Mouse (Mus musculus) c-Kit-positive CD71-negative TER-119-negative erythroid progenitor cells, embryonic 14.5 days (primary cell): ENCODE results near the gene Tbc1d10b.
A peak's percentile ranks its signal among the peaks of the same experiment; 100 is the strongest.
"Not testable (repeated sequence)": the region's sequence is repeated elsewhere in the genome, so short reads cannot be mapped to it uniquely, and the experiment has no call there.

Experiments used
- DNase-seq: peaks from one replicate; pipeline ENCODE4 v3.0.0-alpha.2; 2013; ENCODE audit warnings: low read depth

Tbc1d10b gene

DNA sequence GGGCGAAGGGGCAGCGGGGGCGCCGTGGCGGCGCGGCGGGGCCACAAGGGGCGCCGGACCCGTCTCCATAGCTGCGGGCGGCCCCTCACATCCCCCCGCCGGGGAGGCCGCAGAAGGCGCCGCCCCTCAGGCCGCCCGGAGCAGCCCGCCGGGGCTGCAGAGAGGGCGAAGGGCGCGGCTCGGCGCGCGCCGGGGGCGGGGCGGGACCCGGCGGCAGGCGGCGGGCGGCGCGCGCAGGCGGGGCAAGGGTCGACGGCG lies at the start of gene Tbc1d10b:
Gene Tbc1d10b, minus strand, starts transcription at position 174 of the 258 bp plus-strand sequence.
- no peak for DNase-seq

DNA sequence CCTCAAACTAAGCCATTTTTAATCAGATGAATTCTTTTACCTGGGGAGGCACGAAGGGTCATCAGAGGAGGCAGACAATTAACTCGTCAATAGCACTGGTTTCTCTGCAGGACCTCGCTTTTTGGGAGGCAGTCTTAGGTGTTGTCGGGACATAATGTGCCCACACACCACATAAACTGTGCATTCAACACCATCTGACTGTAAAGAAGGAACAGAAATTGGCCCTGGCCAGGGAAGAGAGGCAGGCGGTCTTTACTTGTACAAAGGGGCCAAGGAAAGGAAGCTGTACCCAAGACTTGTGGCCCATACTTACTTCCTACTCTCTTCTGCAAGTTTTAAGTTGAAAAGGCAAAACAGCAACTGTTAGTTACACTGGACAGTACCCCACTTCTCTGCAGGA lies 48.2 kb upstream of the Tbc1d10b start:
- DNase-seq = no peak

DNA sequence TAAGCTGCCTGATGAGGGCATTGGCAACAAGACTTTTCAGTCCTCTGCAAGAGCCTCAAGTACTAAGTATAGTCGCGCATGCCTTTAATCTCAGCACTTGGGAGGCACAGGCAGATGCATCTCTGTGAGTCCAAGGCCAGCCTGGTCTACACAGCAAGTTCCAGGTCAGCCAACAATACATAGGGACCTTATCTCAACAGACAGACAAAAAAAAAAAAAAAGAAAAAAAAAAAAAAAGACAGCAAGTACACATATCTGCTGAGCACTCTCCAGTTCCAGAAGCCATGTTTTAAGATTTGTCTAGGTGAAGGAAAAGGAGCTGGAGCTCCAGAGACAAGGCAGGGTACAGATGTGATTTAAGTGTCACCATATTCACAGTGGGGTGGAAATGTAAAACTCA lies 47.7 kb upstream of the Tbc1d10b start:
- no peak for DNase-seq

DNA sequence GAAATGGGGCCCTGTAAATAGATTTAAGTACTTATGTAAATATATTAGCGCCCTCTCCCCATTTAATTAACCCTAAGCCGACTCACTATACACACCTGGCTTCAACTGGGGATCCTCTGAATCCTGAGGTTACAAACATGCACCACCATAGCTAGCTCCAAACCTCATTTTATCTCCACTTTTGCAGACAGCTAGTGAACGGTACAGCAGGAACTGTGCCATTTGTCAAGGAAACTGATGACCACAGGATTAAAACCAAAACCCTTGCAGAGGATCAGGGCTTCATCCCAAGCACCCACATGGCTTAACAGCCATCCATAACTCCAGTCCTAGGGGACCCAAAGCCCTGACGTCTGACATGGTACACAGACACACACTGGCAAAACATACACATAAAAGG lies 46.7 kb upstream of the Tbc1d10b start:
- DNase-seq = no peak

DNA sequence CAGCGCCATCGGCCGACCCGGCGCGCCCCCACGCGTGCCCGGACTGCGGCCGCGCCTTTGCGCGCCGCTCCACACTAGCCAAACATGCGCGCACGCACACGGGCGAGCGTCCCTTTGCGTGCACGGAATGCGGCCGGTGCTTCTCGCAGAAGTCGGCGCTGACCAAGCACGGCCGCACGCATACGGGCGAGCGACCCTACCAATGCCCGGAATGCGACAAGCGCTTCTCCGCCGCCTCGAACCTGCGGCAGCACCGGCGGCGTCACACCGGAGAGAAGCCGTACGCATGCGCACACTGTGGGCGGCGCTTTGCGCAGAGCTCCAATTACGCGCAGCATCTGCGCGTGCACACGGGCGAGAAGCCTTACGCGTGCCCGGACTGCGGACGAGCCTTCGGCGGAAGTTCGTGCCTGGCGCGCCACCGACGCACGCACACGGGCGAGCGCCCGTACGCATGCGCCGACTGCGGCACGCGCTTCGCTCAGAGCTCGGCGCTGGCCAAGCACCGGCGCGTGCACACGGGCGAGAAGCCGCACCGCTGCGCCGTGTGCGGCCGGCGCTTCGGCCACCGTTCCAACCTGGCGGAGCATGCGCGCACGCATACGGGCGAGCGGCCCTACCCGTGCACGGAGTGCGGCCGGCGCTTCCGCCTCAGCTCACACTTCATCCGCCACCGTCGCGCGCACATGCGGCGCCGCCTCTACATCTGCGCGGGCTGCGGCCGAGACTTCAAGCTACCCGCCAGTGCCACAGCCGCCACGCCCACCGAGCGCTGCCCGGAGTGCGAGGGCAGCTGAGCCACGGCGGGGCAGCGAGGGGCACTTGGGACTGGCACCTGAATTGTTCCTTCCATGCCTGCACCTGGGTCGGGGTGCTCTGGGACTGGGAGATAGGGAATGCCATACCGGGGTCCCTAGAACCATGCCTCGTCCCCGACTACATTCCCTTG lies 45.8 kb upstream of the Tbc1d10b start:
- peak; percentile 94 for DNase-seq

DNA sequence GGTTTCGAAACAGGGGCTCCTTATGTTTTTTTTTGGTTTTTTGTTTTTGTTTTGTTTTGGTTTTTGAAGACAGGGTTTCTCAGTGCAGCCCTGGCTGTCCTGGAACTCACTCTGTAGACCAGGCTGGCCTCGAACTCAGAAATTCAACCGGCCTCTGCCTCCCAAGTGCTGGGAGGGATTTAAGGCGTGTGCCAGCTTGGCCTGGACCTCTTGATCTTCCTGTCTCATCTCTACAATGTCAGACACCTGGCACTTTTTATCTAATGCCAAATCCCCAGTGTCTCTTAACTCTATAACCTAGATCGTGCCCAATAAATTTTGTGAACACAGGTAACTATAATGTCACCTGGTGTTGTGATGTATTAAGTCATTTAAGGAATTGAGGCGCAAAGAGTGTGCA lies 45.1 kb upstream of the Tbc1d10b start:
- no peak for DNase-seq

DNA sequence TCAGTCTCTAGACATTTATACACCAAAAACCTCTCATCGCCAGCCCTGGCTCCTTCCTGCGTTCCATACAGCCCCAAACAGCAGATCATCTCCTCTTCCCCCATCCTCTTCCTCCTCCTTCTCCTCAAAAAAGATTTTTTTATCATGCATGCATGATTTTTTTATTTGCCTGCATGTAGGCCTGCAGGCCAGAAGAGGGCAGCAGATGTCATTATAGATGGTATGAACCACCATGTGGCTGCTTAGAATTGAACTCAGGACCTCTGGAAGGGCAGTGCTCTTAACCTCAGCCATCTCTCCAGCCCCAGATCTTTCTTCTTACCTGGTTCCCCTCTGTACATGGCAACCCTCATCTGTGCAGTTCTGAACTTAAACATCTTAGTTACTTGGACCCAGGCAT lies 44.1 kb upstream of the Tbc1d10b start:
- DNase-seq = no peak

DNA sequence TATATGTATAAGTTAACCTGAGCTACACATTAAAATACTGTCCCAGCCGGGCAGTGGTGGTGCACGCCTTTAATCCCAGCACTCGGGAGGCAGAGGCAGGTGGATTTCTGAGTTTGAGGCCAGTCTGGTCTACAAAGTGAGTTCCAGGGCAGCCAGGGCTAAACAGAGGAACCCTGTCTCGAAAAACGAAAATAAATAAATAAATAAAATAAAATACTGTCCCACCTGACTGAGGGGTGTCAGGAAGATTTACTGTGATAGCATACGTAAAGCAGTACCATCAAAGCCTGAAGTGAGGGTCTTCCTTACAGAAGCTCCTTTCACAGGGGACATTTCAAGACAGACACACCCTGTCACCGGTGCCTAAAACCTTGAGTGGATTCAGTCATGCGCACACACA lies 42.2 kb upstream of the Tbc1d10b start:
- DNase-seq = not testable (repeated sequence)

DNA sequence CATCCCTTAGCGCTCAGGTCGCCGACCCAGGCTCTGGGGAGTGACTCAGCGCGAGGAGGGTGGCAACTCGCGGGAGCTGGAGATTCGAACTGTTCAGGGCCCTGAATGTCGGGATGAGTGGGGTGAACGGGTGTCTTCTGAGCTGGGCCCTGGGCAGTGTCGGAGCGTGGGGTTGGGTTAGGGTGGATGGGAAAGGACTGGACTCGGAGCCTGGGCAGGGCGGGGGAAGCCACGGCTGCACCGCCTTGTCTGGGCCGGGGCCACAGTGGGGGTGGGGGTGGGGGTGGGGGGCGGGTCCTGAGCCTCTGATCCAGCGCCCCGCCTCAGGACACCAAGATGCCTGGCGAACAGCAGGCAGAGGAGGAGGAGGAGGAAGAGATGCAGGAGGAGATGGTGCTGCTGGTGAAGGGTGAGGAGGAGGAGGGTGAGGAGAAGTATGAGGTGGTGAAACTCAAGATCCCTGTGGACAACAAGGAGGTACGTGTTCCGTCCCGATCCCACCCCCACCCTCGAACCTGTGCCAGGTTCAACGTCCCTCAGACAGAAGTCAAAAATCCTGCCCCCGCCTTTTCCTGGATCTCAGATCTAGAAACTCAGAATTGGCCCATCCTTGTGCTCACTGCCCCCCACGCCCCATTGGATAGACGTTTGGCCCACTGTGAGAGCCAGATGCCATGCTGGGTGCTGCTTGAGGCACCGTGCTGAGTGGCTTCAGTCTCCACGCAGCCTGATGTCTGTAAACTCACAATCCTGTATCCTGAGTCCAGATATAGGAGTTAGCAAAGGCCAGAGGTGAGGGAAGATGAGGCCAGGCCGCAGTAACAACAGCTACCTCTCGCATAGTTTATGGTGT lies 36.6 kb upstream of the Tbc1d10b start:
- no peak for DNase-seq

DNA sequence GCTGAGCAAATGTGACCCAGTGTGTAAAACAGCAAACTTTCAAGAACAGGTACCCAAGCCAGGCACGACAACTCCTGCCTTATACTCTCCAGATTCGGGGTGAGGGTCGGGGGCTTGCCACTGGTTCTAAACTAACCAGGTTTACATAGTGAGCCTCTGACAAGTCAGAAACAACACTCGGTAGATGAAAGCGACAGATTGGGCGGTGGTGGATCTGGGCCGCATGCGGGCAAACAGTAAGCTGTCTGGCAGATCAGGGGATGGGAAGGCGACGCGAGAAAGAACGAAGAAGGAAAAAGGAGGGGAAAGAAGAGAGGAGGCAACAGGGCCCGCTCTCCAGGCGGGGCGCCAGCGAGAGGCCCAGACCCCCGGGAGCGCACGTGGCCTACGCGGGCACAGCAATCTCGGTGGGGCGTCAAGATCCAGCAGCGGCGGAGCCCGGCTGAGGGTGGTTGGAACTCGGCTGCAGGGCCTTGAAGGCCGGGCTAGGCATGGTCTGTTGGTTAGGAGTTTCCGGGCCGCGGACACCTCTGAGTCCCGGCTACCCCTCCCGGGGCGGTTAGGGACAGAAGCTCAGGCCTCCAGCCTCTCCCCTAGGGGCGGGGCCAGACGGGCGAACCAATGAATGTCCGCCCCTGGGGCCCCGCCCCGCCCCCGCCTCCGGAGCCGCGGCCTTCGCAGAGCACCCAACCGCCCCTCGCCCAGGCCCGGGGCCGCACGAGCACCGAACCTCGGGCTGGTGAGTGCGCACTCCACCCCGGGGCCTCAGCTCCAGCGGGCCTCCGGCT lies 35.8 kb upstream of the Tbc1d10b start, which contains the start of gene Zfp771:
Gene Zfp771, plus strand, starts transcription at position 405 of the 788 bp plus-strand sequence.
- DNase-seq = peak; percentile 90

DNA sequence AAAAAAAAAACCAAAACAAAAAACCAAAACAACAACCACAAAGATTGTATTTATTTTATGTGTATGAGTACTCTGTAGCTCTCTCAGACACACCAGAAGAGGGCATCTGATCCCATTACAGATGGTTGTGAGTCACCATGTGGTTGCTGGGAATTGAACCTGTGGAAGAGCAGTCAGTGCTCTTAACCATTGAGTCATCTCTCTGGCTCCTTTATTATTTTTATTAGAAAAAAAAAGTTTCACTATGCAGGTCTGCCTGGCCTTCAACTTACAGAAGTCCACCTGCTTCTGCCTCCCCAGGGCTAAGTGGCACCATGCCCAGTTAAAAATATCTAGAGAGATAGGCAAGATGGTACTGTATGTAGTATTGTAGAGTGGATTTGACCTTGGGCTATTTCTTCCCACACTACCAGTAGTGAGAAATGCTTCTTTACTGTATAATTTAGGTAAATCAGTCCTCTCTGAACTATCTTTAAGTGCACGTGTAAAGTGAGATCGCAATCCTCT lies 35.1 kb upstream of the Tbc1d10b start:
- DNase-seq = no peak

DNA sequence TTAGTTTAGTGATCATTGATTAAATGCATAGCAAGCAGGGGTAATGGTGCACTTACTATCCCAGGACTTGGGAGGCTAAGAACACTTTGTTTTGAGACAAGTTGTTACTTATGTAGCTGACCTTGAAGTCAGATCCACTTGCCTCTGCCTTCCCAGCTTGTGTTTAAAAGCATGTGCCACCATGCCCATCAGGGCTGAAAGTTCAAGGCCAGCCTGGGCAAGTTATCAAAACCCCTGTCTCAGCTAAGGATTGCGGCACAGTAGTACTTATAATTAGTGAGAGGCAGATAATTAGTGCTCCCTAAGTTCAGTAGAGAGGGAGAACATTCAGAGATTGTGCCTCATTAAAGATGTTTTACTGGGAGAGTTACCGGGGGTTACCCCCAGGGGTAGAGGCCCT lies 26.5 kb upstream of the Tbc1d10b start:
- no peak for DNase-seq

DNA sequence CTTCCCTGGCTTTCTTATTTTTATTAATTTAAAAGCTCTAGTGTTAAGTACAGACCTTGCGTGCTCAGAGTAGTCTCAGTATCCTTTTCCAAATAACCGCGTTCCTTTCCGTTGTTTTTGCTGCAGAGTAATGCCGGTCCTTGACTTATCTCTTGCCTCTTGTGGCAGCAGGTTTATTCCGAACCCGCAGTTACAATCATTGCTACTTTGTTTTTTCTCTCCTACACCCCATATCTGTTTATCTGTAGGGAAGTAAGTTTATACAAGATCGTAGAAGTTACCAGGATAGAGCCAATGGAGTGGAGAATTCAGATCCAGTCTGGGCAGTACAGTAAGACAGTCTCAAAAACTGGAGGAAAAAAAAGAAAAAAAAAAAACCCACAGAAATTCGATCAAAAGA lies 25.5 kb upstream of the Tbc1d10b start:
- no peak for DNase-seq

DNA sequence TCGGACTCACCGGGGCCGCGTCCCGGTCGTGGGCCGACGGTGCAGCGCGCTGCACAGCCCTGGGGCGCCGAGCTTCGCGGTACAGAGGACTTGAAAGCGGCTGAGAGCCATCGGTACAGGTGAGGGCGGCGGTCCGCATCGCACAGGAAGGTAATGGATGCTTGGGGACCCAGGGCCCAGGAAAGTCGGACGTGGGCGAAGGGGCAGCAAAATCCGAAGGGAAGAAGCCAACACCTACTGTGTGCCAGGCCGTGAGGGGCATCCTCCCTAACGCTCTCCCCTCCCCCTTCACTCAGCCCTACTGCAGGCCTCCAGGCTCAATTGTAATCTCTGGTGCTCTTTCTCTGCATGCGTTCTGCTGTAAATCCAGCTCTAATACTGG lies 25.1 kb upstream of the Tbc1d10b start:
- no peak for DNase-seq

DNA sequence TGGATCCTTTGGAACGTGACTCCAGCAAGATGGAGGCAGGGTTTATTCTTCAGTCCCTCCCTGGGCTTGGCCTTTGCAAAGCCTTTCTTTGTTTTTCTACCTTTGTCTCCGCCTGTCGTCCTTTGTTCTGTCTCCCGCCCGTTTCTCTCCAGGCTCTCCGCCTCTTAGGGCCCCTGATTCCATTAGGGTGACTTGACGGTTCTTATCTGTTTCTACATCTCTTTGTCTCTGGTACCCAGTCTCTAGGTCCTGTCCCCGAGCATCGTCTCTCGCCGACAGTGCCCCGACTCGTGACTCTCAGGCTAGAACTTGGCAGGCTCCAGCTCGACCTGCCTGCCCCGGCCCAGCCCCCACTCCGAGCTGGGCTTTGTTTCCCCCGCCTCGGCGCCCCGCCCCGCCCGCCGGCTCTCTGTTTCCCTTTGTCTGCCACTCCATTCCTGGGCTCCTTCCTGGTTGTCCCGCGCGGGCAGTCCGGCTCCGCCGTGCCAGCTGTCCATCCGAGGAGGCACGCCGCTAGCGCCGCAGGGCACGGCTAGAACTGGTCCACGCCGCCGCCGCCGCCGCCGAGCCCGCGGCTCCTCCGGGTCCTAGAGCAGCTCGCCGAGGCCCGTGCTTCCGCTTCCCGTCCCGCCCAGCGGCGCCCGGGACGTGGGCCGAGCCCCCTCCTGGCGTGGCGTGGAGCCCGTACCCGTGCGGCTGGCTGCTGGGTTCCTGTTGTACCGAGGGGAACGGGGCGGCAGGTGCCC lies 24.5 kb upstream of the Tbc1d10b start, which contains the start of the genes Zfp553 and Sept1:
Gene Zfp553, plus strand, starts transcription at position 440 of the 746 bp plus-strand sequence.
Gene Sept1, minus strand, starts transcription at position 509 of the 746 bp plus-strand sequence.
- peak; percentile 62 for DNase-seq

DNA sequence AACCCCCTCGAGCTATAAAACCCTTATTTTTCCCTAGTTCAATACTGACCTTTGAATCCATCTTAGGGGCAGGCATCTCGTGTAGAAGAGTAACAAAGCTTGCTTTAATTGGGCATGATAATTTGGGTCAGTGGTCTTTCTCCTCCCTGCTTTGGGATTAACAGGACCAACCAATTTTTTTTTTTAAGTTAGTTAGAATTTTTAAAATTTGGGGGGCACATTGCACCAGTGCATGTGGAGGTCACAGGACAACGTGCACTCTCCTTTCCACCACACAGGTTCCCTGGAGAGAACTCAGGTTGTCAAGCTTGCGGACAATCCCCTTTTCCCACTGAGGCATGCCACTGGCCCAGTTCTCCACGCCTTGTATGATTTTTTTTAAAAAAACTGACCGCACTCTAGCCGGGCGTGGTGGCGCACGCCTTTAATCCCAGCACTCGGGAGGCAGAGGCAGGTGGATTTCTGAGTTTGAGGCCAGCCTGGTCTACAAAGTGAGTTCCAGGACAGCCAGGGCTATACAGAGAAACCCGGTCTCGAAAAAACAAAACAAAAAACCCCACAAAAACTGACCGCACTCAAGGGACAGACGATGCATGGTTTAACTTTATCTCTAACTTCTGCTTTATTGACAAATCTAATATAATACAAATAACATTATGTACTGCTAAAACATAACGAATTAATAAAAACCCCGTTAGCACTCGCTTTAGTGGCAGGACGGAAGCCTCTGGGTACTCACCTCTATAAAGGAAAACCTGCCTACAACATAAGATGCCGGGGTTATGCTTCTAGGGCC lies 23.8 kb upstream of the Tbc1d10b start:
- no peak for DNase-seq

DNA sequence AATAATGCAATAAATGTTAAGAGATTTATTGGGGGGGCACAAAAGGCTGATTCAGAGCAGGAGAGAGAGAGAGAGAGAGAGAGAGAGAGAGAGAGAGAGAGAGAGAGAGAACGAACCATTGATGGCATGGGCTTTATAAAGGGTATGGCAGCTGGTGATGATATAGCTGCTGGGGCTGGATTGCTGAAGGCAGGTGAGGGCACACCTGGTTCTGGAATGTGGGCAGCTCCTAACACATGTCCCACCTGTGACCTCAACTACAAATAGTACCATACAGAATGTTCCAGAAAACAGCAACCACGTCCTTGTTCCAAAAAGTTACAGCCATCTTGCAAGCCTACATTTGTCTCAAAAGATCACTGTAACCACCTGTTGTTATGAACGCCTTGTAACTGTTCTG lies 23.1 kb upstream of the Tbc1d10b start:
- no peak for DNase-seq

DNA sequence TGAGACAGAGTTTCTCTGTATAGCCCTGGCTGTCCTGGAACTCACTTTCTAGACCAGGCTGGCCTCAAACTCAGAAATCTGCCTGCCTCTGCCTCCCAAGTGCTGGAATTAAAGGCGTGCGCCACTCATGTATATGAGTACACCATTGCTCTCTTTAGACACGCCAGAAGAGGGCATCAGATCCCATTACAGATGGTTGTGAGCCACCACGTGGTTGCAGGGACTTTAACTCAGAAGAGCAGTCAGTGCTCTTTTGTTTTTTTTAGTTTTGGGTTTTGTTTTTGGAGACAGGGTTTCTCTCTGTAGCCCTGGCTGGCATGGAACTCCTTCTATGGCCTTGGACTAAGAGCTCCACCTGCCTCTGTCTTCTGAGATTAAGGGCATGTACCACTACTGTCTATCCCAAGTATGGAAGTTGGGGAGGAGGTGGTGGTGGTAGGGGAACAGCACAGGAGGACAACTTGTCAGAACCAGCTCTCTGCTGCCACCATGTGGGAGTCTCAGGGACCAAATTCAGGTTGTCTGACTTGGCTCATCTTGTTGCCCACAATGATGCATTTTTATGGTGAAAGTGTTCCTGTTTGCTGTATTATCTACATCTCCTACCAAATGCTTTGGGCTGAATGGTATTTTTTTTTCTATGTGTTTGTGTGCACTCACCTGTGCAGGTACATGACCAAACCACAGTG lies 20.5 kb upstream of the Tbc1d10b start:
- DNase-seq = peak; percentile 94

DNA sequence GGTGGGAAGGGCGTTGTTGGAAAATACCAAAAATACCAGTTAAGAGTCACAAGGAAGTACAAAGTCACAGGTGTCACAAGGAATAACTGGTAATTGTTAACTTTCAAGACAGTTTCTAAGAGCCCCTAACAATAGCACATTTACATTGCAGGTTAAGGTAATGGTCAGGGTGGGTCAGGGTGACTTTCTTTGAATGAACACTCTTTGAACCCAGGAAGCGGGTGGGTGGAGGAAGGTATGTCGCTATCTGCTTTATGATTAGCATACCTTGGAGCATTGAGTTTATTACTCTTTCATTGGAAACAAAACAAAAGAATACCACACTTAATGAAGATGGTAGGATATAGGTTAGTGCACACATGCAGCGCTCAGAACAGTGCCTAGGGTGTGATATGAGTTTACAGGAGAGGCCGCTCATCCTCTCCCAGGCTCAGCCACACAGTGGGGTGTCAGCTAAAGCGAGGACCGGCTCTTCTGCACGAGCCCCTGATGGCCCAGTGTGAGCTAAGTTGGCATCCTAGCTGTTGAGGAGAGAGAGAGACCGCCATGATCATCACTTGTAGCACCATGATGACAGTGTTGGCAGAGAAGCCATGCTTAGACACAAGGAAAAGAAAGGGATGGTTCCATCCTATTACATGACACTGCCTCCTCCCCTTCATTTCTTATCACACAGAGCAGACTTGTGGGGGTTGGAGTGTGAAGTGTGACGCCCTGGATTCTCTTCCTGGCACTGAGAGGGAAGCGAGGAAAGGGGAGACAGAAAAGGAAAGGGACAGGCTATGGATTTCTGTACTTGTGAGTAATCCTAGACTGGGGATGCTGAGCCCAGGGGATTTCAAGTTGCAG lies 17.1 kb upstream of the Tbc1d10b start:
- no peak for DNase-seq
